8 mouse cellular contexts compared by ENCODE assay signal in genomic region chr12:110373408-110374065, GRCm38 (mm10).
A peak's percentile ranks its signal among the peaks of the same experiment; 100 is the strongest.
DNase-seq lines count a peak whose midpoint lies in the region; ATAC-seq and TF ChIP-seq lines count a peak whose summit lies in the region.

No protein-coding gene starts in this region.

- dilution Hi-C loops in CH12.LX (cut with MboI; ENCODE audit: extremely low pct_ligation_motif_present, extremely low pct_unique_long_range_greater_than_20kb, low sequenced_read_pairs), result no loop called here

- TF ChIP-seq EP300 in CH12.LX (IDR thresholded peaks at IDR 0.05; ENCODE audit: low read length), result no peak
- TF ChIP-seq EP300 in liver, postnatal 0 days (IDR thresholded peaks at IDR 0.05; ENCODE audit: low read depth), result no peak

- no peak for TF ChIP-seq POLR2A in CH12.LX (IDR thresholded peaks at IDR 0.05; ENCODE audit: low read depth, low read length)

- H3K9me3 ChIP-seq in CH12.LX (replicated peaks; ENCODE audit: low read length), result no peaks in the 10 kb centered on the region
- H3K9me3 ChIP-seq in forebrain, embryonic 13.5 days (replicated peaks), result no peaks in the 10 kb centered on the region
- no peaks in the 10 kb centered on the region for H3K9me3 ChIP-seq in liver, postnatal 0 days (ENCODE audit: low read length)
- no peaks in the 10 kb centered on the region for H3K9me3 ChIP-seq in neural tube, embryonic 15.5 days (replicated peaks)

- H3K4me1 ChIP-seq in CH12.LX (ENCODE audit: control insufficient read depth in 1 of 2, insufficient read depth in 2 of 2), result peaks cover 7 to 17% of the 10 kb centered on the region in 2 experiments
- H3K4me1 ChIP-seq in forebrain, embryonic 13.5 days, result peaks cover 26% of the 10 kb centered on the region
- no peaks in the 10 kb centered on the region for H3K4me1 ChIP-seq in liver, postnatal 0 days (ENCODE audit: insufficient read depth)
- peaks cover 34% of the 10 kb centered on the region for H3K4me1 ChIP-seq in neural tube, embryonic 15.5 days

- peak; percentile 87 for ATAC-seq in forebrain, embryonic 13.5 days
- ATAC-seq in liver, postnatal 0 days, result peak; percentile 80
- peak; percentile 85 for ATAC-seq in neural tube, embryonic 15.5 days (ENCODE audit: low FRiP score)

- DNase-seq in CH12.LX (ENCODE audit: extremely low read depth), result peak; percentile 69
- DNase-seq in c-Kit-positive CD71-positive TER-119-positive erythroid progenitor cells, embryonic 14.5 days (ENCODE audit: low spot score), result peak; percentile 43
- peak; percentile 91 to 94 for DNase-seq in heart, postnatal 10 days
- peak; percentile 91 to 93 for DNase-seq in kidney, postnatal 4 days
- peak; percentile 82 for DNase-seq in liver, postnatal 0 days
- DNase-seq in testis, postnatal 14 days (ENCODE audit: low spot score), result peak; percentile 79

- TF ChIP-seq CTCF in CH12.LX (conservative IDR thresholded peaks at IDR 0.05 in 1 of 2, IDR thresholded peaks at IDR 0.05 in 1 of 2; ENCODE audit: low read depth in 2 of 2, low read length in 2 of 2), result peak; percentile 45 to 86
- peak; percentile 94 for TF ChIP-seq CTCF in liver, postnatal 0 days (IDR thresholded peaks at IDR 0.05; ENCODE audit: low read depth)

- no peaks in the 10 kb centered on the region for H3K36me3 ChIP-seq in CH12.LX (replicated peaks in 1 of 2; ENCODE audit: control insufficient read depth in 1 of 2, insufficient read depth in 1 of 2, low read length in 1 of 2)
- H3K36me3 ChIP-seq in forebrain, embryonic 13.5 days (ENCODE audit: poor library complexity, severe bottlenecking), result no peaks in the 10 kb centered on the region
- no peaks in the 10 kb centered on the region for H3K36me3 ChIP-seq in liver, postnatal 0 days (replicated peaks; ENCODE audit: insufficient read depth, low read length)
- H3K36me3 ChIP-seq in neural tube, embryonic 15.5 days, result no peaks in the 10 kb centered on the region

- intact Hi-C loops in heart, postnatal 10 days (cut with DNase I), result loop anchor here (2.0 to 10.0 kb wide), 5 partner anchors 343 to 1471 kb away; no protein-coding TSS in a partner anchor

- peaks cover 43% of the 10 kb centered on the region for H3K27me3 ChIP-seq in CH12.LX (replicated peaks)
- H3K27me3 ChIP-seq in forebrain, embryonic 13.5 days, result peaks cover 39% of the 10 kb centered on the region
- peaks cover 17% of the 10 kb centered on the region for H3K27me3 ChIP-seq in liver, postnatal 0 days (ENCODE audit: insufficient read depth, low read length)
- H3K27me3 ChIP-seq in neural tube, embryonic 15.5 days (replicated peaks), result peaks cover 16% of the 10 kb centered on the region

- no peak overlapping the region for H3K9ac ChIP-seq in CH12.LX (ENCODE audit: insufficient read depth, low read depth)
- H3K9ac ChIP-seq in forebrain, embryonic 13.5 days, result no peak overlapping the region
- no peak overlapping the region for H3K9ac ChIP-seq in liver, postnatal 0 days (replicated peaks)
- H3K9ac ChIP-seq in neural tube, embryonic 15.5 days (replicated peaks), result no peak overlapping the region

- no peak overlapping the region for H3K4me3 ChIP-seq in CH12.LX (replicated peaks in 1 of 3; ENCODE audit: low read depth in 2 of 3, low read length in 2 of 3, poor library complexity in 1 of 3)
- H3K4me3 ChIP-seq in forebrain, embryonic 13.5 days, result no peak overlapping the region
- no peak overlapping the region for H3K4me3 ChIP-seq in liver, postnatal 0 days (ENCODE audit: low read depth, low read length)
- 0 out of 2 replicates have a peak overlapping the region, but pooled peaks have one; percentile 12 for H3K4me3 ChIP-seq in neural tube, embryonic 15.5 days (replicated peaks)

- in situ Hi-C loops in CH12.LX (cut with MboI; ENCODE audit: low pct_ligation_motif_present, low pct_unique_long_range_greater_than_20kb, low sequenced_read_pairs), result loop anchor here (10.0 kb wide), 2 partner anchors 939 to 1479 kb away; partner anchors contain the start of genes Wars and Wdr25

- no peaks in the 10 kb centered on the region for H3K79me2 ChIP-seq in CH12.LX (replicated peaks; ENCODE audit: control insufficient read depth, extremely low read depth, insufficient read depth, poor library complexity, severe bottlenecking)

- WGBS in forebrain, embryonic 13.5 days, result 2% methylated on average over 27 of the region's 27 CpGs
- 5% methylated on average over 27 of the region's 27 CpGs for WGBS in liver, postnatal 0 days (ENCODE audit: insufficient replicate concordance)
- WGBS in neural tube, embryonic 15.5 days, result 4% methylated on average over 27 of the region's 27 CpGs

- no peak overlapping the region for H3K27ac ChIP-seq in CH12.LX (ENCODE audit: insufficient read depth, low read depth)
- H3K27ac ChIP-seq in forebrain, embryonic 13.5 days, result no peak overlapping the region
- H3K27ac ChIP-seq in liver, postnatal 0 days (ENCODE audit: low read depth), result no peak overlapping the region
- H3K27ac ChIP-seq in neural tube, embryonic 15.5 days (replicated peaks), result no peak overlapping the region

- TF ChIP-seq RAD21 in CH12.LX (IDR thresholded peaks at IDR 0.05; ENCODE audit: low read depth, low read length), result peak; percentile 90

- peak overlapping the region; percentile 34 for H3K4me2 ChIP-seq in CH12.LX (ENCODE audit: insufficient read depth, low read depth, poor library complexity, severe bottlenecking)
- H3K4me2 ChIP-seq in forebrain, embryonic 13.5 days, result peak overlapping the region; percentile 46
- H3K4me2 ChIP-seq in liver, postnatal 0 days (ENCODE audit: low read depth, low read length), result no peak overlapping the region
- peak overlapping the region; percentile 49 for H3K4me2 ChIP-seq in neural tube, embryonic 15.5 days

TF ChIP-seq in CH12.LX, 34 proteins besides CTCF, POLR2A, EP300 and RAD21:
- no peak for TF ChIP-seq TBP (conservative IDR thresholded peaks at IDR 0.05; ENCODE audit: low read depth, low read length)
- TF ChIP-seq GABPA (IDR thresholded peaks at IDR 0.05; ENCODE audit: insufficient replicate concordance, low read depth, low read length), result no peak
- no peak for TF ChIP-seq CHD2 (IDR thresholded peaks at IDR 0.05; ENCODE audit: low read length)
- TF ChIP-seq POLR2AphosphoS2 (IDR thresholded peaks at IDR 0.05; ENCODE audit: low read depth, low read length), result no peak
- no peak for TF ChIP-seq MEF2A (IDR thresholded peaks at IDR 0.05; ENCODE audit: borderline replicate concordance, low read depth, low read length)
- TF ChIP-seq MYC (IDR thresholded peaks at IDR 0.05; ENCODE audit: low read depth, low read length), result peak; percentile 45; the same call in 1 of the 2 replicates
- no peak for TF ChIP-seq MAZ (IDR thresholded peaks at IDR 0.05; ENCODE audit: low read depth, low read length)
- peak; percentile 33; the same call in 1 of the 2 replicates for TF ChIP-seq ZNF384 (IDR thresholded peaks at IDR 0.05; ENCODE audit: low read depth, low read length)
- peak; percentile 29; the same call in 1 of the 2 replicates for TF ChIP-seq ELF1 (IDR thresholded peaks at IDR 0.05; ENCODE audit: low read depth, low read length)
- TF ChIP-seq ETS1 (conservative IDR thresholded peaks at IDR 0.05; ENCODE audit: low read depth, low read length), result no peak
- TF ChIP-seq BHLHE40 (IDR thresholded peaks at IDR 0.05; ENCODE audit: low read depth, low read length), result no peak
- peak; percentile 71 for TF ChIP-seq NRF1 (IDR thresholded peaks at IDR 0.05; ENCODE audit: low read depth, low read length)
- no peak for TF ChIP-seq RCOR1 (conservative IDR thresholded peaks at IDR 0.05; ENCODE audit: low read depth, low read length)
- TF ChIP-seq USF2 (conservative IDR thresholded peaks at IDR 0.05; ENCODE audit: low read depth, low read length), result no peak
- no peak for TF ChIP-seq ZC3H11A (IDR thresholded peaks at IDR 0.05; ENCODE audit: low read depth, low read length)
- peak; percentile 79 for TF ChIP-seq SMC3 (IDR thresholded peaks at IDR 0.05; ENCODE audit: low read depth, low read length)
TF ChIP-seq in CH12.LX: peak in this region for 5.
